Mouse (Mus musculus) cerebellum, postnatal 4 days (tissue): ENCODE results near the gene Rif1.

ENCODE experiments used
- DNase-seq, 2 experiments: peaks; one replicate each; pipeline ENCODE4 v3.0.0; 2022; ENCODE audit warnings: low spot score in 2 of 2, mixed read lengths in 1 of 2

Gene Rif1

DNA sequence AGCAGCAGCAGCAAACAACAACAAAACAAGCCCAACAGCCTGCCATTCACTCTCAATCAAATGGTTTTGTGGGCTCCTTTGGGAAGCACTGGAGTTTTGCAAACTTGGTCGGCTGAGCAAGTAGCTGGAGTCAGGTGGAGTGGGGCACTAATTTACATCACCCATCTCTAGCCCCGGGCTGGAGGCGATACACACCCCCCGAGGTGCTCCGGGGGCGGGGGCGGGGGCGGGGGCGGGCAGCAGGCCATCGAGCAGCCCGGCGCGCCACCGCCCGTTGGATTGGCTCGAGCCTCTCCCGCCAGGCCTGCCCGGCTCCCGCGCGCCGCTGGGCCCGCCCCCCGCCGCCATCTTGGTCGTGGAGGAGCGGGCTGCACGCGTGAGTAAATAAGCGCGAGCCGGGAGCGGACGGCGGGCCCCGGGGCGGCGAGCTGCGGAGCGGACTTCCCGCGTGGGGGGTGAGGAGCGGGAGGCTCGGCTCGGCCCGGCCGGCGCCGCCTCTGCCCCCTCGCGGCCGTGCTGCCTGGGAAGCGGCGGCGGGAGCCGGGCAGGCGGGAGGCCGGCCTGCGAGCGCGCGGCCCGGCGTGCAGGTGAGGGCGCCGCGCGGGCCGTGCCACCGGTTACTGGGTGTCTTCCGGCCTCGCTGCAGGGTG is at the start of gene Rif1:
TSS of gene Rif1 (plus strand) at position 342 of the 650 bp plus-strand sequence.
- peak; percentile 63 to 85 for DNase-seq

DNA sequence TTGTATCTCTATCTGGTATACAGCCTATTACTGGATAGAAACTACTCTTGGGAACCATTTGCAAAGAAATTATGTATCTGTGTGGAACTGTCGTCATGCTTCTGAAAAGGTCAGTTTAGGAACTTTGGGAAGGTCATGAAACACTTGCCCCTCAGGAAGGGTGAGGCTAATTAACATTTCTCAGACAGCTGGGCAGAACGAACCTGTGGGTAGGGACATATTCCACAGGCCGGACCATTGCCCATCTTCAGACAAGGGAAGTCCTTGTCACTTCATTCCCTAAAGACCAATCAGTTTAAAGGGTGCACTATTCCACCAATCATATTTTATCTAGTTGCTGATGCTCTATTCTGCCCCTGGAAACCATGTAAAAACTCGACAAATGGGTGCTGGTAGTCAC is 45.6 kb upstream of the Rif1 start:
- no peak for DNase-seq

DNA sequence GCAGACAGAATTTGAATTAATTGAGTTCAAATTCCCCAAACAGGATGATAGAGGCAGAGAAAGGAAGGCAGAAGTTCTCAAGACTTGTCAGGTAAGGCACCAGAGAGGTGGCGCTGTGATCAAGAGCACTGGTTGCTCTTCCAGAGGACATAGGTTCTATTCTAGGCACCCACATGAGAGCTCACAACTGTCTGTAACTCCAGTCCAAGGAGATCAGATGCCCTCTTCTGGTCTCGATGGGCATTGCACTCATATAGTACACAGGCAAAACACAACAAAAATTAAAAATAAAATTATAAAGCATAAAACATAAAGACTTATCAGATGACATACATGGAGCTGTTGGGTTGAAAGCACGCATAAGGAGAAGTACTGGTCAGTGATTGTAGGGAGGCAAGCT is 43.2 kb upstream of the Rif1 start:
- no peak for DNase-seq

DNA sequence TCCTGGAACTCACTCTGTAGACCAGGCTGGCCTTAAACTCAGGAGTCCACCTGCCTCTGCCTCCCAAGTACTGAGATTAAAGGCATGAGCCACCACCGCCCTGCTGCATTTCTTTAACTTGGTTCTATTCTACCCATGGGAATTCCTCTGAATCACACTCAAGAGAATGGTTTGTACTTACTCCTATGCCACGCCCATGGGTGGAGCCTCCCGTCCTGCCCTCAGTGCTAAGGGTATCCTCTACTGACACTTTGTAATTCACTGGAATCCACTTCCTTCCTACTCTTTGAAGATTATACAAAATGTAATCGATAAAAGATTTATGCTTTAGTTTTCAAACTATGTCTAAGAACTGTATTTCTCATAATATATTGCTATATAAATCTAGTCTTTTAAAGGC is 41.1 kb upstream of the Rif1 start:
- no peak for DNase-seq

DNA sequence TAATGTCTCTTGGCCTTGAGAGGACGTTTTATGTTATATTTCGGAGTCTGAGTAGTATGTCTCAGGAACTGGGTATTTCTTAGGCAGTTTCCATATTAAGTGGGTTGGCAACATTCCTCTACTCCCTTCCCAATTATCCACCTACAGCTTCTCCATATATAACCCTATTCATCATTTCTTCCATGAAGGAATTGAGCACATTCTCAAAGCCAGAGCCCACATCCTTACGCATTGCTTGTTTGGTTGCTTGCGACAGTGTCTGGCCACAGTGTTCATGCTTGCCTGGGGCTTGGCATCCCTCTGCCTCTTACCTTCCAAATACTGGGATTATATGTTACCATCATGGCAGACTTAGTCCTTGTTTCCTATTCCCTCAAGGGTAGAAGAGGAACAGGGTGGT is 38.0 kb upstream of the Rif1 start:
- DNase-seq = no peak

DNA sequence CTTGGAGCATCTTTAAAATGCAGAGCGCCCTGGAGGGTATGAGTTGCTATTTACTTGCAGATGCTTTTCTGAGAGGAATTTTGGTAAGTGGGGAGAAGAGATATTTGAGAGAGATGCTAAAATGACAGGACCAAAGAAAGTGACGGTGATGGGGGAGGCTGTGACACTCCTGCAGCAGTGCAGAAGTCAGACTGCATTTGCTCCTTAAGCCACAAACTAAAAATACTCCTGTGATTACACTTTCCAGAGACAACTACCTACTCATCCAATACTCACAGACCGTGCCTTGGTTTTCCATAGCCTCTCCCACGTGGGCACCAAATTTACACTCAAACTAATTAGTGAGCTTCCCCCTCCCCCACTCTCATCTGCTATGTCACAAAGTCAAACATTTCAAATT is 37.5 kb upstream of the Rif1 start:
- DNase-seq = no peak

DNA sequence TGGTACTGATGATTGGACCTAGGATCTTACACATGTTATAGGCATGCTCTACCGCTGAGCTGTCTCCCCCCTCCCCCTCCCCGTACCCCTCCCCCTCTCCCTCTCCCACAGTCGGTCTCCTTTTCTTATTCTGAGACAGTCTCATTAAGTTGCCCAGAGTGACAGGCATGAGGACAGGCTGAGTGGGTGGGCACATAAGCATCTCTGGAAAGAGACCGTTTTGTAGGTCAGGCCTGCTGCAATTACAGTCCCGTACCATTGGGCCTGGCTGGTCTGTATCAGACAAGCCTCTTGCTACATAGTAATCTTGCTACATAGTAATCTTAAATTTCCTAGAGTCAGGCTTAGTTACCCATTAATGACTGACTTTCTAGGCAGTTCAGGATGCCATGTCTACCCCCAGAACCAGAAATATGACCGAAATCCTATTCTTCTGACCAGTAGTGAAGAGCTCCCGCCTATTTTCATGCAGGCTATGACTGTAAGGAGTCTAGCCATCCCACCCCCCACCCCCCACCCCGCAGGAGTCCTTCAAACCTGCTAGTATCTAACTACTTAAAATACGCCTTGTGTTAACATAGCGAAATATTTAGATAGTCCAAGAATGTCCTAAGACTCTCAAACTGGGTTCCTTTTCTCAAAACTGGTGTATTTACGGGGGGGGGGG is 35.6 kb upstream of the Rif1 start:
- DNase-seq = no peak

DNA sequence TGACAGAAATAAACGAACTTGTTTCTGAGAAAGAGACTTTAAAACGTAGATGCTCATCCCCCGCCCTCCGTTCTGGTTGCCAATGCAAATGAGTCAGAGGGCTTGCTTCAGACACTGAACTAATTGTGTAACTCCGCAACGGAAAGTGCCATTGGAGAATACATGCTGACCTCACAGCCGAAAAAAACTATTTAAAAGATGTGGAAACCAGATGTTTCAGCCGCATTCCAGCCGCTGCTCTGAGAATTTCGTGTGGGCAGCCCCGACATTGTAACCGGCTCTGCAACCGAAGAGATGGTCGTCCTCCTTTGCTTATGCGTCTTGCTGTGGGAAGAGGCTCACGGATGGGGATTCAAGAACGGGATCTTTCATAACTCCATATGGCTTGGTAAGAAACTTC is 34.8 kb upstream of the Rif1 start, which contains the start of gene Tnfaip6:
TSS of gene Tnfaip6 (plus strand) at position 128 of the 400 bp plus-strand sequence.
- peak in 1 of 2 experiments; percentile 6 for DNase-seq

DNA sequence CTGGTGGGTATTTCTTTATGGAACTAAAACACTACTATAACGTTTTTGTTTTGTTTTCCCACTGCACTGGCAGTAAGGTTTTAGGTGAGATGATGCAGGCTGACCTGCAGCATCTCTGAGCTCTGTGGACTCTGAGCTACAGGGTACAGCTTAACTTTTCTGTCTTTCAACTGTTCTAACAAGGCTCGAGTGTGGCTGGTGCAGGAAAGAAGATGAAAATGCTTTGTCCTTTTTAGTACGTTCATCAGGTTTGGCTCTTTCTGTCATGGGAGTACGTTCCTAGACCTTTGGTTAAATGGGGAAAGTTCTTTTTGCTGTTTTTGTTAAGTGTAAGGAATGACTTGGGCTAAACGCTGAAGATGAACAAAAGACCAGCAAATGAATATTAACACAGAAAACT is 34.1 kb upstream of the Rif1 start:
- DNase-seq = no peak

DNA sequence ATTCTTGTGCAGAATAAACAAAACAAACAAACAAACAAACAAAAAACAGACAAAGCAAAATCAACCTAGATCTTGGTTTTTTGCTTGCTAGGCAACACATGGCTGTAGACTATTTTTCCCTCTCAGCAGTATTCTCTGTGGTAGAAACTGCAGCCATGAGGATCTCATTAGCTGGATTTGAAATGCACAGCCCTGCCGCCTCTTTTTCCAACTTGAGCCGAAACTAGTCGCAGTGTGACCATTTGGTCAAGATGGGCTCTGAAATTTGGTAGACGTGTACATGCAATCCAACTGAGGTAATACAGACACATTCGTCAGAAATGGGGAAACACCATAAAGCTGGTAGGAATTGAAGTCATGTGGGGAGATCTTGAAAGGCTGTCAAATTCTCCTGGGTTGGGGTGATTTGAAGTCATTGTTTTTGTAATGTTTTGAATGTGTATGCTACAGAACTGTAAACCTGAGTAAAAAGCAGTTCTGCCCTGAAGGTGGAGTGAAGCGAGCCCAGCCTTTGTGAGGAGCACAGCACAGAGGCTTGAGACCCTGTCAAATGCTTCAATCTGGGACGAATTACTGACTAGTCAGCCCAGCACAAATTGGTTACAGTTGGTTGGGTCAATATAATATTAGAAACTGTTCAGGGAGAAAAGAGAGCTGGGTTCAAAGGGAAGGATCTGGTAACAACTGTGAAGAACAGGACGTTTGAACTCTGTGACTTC is 33.4 kb upstream of the Rif1 start:
- DNase-seq = no peak

DNA sequence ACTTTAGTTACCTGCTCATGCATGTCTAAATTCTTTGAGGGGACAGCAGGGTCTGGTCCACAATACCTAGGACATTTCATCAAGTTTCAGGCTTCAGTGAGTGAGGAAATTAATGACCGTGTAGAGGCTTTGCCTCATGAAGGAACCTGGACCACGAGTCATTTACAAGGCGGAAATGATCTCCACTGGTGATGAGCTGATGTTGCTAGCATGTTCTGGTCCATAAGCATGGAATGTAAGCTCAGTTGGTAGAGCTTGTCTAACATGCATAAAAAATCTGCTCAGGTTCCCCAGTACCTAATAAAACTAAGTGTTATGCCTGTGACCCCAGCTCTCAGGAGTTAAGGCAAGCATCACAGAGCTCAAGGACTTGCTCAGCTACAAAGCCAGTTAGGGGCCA is 30.5 kb upstream of the Rif1 start:
- no peak for DNase-seq

DNA sequence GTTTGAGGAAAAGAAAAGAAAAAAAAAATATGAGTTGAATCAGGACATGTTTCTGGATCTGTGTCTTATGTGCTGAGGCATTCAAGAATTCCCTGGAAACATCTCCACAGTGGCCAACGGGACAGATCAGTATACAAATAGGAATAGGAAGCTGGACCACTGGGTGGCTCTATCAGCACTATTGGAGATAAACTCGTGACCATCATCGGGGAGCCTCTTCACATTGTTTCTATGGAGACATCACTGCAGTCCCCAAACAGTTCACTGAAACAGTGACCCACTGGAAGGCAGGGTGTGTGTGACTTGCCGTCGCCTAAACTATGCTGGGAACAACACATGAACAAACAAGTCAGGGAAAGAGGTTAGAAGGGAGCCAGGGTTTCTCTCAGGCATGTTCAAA is 29.9 kb upstream of the Rif1 start:
- DNase-seq = no peak

DNA sequence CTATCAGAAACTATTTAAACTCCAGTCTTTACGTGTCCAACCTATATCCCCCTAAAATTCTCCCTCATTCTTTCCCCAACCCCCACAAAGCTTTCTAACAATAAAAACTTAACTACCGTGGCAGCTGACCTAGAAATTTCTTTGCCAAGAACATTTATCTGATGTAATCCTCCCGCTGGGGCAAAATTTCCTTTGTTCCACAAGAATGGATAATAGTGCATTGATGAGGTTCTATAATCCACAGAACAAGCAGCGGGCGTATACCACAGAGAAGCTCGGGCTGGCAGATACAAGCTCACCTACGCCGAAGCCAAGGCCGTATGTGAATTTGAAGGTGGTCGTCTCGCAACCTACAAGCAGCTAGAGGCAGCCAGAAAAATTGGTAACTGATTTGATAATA is 29.1 kb upstream of the Rif1 start:
- DNase-seq = no peak

DNA sequence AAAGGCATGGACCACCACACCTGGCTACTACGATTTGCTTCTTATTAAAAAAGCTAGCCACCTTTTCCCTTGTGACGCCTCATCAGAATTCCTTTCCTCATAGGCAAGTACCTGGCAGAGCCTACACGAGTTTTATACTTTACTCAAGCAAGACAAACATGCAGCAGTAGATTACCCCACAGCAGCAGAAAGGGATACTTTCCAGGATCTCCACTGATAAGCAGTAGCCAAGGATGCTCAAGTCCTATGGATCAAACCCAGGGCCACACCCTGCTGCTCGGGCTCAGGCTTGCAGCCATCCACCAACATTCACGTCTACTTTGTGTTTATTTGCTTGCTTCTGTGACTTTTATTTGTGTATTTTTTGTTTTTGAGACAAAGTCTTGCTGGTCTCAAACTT is 26.6 kb upstream of the Rif1 start:
- DNase-seq = no peak

DNA sequence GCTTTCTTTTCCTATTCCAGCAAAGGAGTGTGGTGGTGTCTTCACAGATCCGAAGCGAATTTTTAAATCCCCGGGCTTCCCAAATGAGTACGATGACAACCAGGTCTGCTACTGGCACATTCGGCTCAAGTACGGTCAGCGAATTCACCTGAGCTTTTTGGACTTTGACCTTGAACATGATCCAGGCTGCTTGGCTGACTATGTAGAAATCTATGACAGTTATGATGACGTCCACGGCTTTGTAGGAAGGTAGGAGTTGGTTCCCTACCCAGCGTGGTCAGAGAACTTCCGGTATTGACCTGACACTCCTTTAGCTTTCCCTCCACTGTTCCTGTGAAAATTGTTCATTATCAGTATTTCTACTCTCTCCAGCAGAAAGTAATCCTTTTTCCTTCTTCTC is 21.8 kb upstream of the Rif1 start:
- no peak for DNase-seq

DNA sequence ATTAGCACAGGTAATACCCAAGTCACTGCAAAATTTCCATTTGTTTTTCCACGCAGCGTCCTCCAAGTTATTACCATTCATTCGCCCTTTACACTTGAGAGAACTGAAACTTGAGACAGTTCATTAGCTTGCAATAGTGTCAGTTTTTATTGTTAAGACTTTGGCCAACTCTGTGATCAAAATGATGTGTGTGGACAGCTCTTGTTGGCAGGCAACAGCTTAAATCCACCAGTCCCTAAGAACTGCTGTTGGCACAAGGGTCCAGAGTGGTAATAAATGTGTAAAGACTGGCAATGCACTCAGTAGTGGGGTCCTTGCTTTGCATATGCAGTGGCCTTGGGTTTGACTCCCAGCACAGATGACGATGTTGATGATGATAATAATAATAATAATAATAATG is 20.3 kb upstream of the Rif1 start:
- no peak for DNase-seq

DNA sequence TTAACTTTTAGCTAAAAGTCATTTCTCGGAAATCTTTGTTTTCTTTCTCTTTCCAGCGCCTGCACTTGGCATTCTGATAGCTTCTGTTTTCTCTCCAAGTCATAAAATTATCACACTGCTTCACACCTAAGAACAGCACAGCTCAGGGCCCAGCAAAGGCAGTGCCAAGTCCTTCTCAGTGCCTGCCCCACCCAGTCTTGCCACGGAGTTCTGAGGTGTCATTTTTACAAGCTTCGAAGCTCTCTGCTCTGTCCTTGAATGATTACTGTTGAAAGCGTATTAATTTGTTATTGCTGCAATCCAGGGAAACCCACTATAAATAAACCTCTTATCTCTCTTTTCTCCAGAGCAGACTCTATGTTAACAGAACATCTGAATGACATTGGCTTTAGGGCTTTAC is 19.1 kb upstream of the Rif1 start:
- DNase-seq = no peak

DNA sequence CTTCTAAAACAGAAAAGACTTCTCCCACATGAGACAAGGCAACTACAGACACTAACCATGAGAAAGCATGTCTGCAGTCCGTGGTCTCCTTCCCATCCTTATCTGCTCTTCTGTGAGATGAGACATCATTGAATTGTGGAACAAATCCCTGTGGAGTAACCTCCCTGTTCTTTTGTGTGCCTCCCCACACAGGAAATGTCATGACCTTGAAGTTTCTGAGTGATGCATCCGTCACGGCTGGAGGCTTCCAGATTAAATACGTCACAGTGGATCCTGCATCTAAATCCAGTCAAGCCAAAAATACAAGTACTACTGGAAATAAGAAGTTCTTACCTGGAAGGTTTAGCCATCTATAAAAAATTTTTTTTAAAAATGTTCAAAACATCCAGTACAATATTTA is 17.0 kb upstream of the Rif1 start:
- DNase-seq = no peak

DNA sequence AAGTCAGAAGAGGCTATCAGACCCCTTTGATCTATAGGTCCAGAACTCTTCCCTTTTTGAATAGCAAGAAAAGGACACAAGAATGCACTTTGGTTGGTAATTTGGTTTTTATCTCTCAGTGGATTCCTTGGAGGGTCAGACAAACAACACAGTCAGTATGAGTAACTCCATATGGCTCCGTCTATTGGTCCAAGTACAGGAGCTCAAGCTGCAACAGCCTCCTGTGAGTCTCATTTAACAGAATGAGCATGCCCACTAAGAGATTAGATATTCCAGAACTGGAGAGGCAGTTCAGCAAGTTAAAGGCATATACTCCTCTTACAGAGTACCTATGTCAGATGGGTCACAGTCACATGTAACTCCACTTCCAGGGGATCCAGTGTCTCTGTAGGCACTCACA is 15.5 kb upstream of the Rif1 start:
- DNase-seq = no peak

DNA sequence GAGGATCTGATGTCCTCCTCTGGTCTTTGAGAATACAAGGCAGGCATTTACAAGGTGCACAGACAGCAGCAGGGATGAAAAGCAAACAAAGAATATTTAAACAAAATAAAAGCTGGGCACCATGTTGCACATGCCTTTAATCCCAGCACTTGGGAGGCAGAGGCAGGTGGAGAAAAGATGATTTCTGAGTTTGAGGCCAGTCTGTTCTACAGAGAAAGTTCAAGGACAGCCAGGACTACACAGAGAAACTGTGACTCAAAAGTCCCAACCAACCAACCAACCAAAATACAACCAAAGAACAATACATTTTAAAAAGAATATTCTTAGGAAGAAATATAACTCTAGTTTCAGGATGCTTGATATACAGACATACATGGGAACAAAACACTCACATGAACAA is 15.0 kb upstream of the Rif1 start:
- no peak for DNase-seq

DNA sequence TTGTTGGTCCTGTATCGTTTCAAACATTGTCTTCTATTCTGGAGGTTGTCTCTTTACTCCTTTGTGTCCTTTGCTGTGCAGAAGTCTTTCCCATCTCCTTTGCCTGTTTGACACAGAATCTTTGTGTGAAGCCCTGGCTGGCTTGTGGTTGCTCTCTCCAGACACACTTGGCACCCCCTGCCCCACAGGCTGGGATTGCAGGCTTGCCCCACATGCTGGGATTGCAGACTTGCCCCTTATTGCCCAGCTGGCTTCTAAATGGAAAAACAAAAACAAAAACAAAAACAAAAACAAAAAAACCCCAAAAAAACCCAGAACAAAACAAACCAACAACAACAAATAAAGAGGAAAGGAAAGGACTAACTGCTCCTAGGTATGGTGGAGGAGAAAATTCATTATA is 4.0 kb upstream of the Rif1 start:
- no peak for DNase-seq

DNA sequence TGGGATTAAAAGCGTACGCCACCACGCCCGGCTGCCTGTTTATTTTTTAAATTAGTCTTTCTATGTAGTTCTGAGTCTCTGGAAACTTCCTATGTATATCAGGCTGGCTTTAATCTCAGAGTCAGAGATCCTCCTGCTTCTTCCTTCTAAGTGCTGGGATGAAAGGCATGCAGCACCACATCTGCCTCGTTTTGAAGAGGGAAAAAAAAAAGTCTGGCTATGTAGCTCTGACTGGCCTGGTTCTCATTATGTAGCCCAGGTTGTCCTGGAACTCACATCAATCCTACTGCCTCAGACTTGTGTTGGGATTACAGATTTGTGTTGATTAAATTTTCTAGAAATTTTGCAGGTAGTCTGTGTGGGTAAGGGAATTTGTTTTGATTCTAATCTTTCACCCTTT is 1.8 kb upstream of the Rif1 start:
- no peak for DNase-seq
